Mouse (Mus musculus): ENCODE measurements at regions not wholly inside any gene's neighbourhood (a gene's known extent, or its start where the extent isn't known, plus 50 kb on each side); places are given as distances from the start of the nearest gene placed in this dataset.

GRCm38 (mm10) chr4:131415453-131415852 lies 422.6 kb downstream of the Ptpru start:
- 78% methylated on average over 5 of the region's 5 CpGs for WGBS
- no peak overlapping the region for H3K27ac ChIP-seq (replicated peaks)
- H3K27me3 ChIP-seq, result 0 out of 2 replicates have a peak, but pooled peaks cover 4% of the 10 kb centered on the region
- no peak overlapping the region for H3K9ac ChIP-seq (replicated peaks)
- no peaks in the 10 kb centered on the region for H3K9me3 ChIP-seq
- H3K4me1 ChIP-seq, result peaks cover 15% of the 10 kb centered on the region
- no peaks in the 10 kb centered on the region for H3K36me3 ChIP-seq
- no peak overlapping the region for H3K4me3 ChIP-seq
- ATAC-seq (ENCODE audit: low FRiP score, low read depth), result no peak
- H3K4me2 ChIP-seq (replicated peaks), result no peak overlapping the region

DNA sequence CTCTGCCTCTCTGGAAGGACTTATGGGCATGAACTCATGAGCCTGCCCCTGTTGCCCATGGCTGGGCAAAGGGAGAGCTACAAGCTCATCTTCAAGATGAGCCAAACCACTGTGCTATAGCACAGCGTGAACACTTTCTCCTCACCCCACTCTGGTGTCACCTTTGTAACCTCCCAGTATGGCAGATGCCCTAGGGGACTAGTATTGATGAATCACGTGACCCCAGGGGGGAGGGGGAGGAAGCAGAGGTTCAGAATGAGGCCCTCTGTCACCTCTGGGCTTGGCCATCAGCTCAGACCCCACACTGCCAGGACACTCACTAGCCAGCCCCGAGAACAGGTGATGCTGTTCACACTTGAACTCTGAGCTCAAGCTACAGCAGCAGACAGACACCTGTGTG lies 421.9 kb downstream of the Ptpru start:
- peaks cover 15% of the 10 kb centered on the region for H3K4me1 ChIP-seq
- H3K4me3 ChIP-seq, result no peak overlapping the region
- H3K9ac ChIP-seq (replicated peaks), result no peak overlapping the region
- no peaks in the 10 kb centered on the region for H3K36me3 ChIP-seq
- no peak overlapping the region for H3K4me2 ChIP-seq (replicated peaks)
- WGBS, result 56% methylated on average over 3 of the region's 3 CpGs
- ATAC-seq (ENCODE audit: low FRiP score, low read depth), result no peak
- no peaks in the 10 kb centered on the region for H3K27me3 ChIP-seq
- no peak overlapping the region for H3K27ac ChIP-seq (replicated peaks)
- H3K9me3 ChIP-seq, result no peaks in the 10 kb centered on the region

DNA sequence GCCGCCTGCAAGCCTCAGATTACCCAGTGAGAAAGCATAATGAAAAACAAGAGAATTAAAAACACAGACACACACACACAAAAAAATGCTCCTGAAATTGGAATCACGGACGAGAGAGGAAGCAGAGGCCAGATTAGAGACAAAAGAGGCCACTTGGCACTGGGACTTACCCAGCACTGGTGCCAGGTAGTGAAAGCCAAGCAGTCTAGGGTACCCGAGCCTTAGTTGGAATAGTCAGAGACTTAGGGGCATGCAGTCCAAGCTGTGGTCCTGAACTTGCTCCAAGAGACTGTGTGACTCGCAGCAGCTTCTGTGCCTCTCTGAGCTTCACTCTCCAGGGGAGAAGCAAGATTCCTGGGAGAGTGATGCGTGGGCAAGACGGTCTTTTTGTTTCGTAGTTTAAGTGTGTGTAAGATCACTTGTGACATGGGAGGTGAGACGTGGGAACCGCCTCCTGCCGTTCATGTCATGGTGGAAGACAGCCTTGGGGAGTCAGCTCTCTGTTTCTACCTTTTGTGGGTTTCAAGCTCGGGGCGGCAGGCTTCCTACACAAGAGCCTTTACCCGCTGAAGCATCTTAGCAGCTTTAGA lies 420.8 kb downstream of the Ptpru start:
- H3K4me3 ChIP-seq, result no peak overlapping the region
- WGBS, result 81% methylated on average over 14 of the region's 14 CpGs
- no peaks in the 10 kb centered on the region for H3K27me3 ChIP-seq
- peaks cover 7% of the 10 kb centered on the region; the same call in 1 of the 2 replicates for H3K4me1 ChIP-seq
- no peak overlapping the region for H3K4me2 ChIP-seq (replicated peaks)
- H3K36me3 ChIP-seq, result no peaks in the 10 kb centered on the region
- no peaks in the 10 kb centered on the region for H3K9me3 ChIP-seq
- H3K27ac ChIP-seq (replicated peaks), result no peak overlapping the region
- H3K9ac ChIP-seq (replicated peaks), result no peak overlapping the region
- ATAC-seq (ENCODE audit: low FRiP score, low read depth), result no peak

GRCm38 (mm10) chr4:131425311-131425710 lies 412.8 kb downstream of the Ptpru start:
- WGBS, result 73% methylated on average over 11 of the region's 11 CpGs
- H3K9me3 ChIP-seq, result no peaks in the 10 kb centered on the region
- H3K27me3 ChIP-seq, result no peaks in the 10 kb centered on the region
- no peak overlapping the region for H3K27ac ChIP-seq (replicated peaks)
- H3K4me2 ChIP-seq (replicated peaks), result no peak overlapping the region
- H3K4me1 ChIP-seq, result peaks cover 12% of the 10 kb centered on the region
- no peak overlapping the region for H3K9ac ChIP-seq (replicated peaks)
- no peak for ATAC-seq (ENCODE audit: low FRiP score, low read depth)
- H3K36me3 ChIP-seq, result no peaks in the 10 kb centered on the region
- no peak overlapping the region for H3K4me3 ChIP-seq

- H3K36me3 ChIP-seq, result no peaks in the 10 kb centered on the region
- 92% methylated on average over 7 of the region's 7 CpGs for WGBS
- no peak overlapping the region for H3K9ac ChIP-seq (replicated peaks)
- H3K27ac ChIP-seq (replicated peaks), result no peak overlapping the region
- H3K4me1 ChIP-seq, result peaks cover 24% of the 10 kb centered on the region
- H3K9me3 ChIP-seq, result no peaks in the 10 kb centered on the region
- ATAC-seq (ENCODE audit: low FRiP score, low read depth), result no peak
- H3K4me3 ChIP-seq, result no peak overlapping the region
- no peaks in the 10 kb centered on the region for H3K27me3 ChIP-seq
- no peak overlapping the region for H3K4me2 ChIP-seq (replicated peaks)
Observed at GRCm38 (mm10) chr4:131427871-131428270, 410.2 kb downstream of the Ptpru start.

DNA sequence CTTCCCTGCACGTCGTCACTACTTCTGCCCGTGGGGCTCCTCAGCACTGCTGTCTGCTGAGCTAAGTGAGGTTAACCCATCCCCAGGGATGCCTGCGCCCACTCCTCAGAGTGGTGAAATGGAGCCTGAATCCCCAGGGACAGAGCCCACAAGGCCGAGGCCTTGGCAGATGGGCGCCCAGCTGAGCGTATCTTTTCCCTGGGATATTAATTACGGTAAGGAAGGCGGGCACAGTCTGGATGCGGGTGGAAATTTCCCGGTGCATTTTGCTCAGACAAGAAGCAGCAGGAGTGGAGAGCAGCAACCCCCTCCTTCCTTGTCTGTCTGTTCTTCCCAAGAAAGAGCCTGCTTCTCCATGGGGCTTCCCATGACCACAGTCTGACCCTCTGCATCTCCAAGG lies 408.7 kb downstream of the Ptpru start:
- H3K4me2 ChIP-seq (replicated peaks), result no peak overlapping the region
- no peaks in the 10 kb centered on the region for H3K27me3 ChIP-seq
- H3K9ac ChIP-seq (replicated peaks), result no peak overlapping the region
- no peak overlapping the region for H3K4me3 ChIP-seq
- H3K36me3 ChIP-seq, result no peaks in the 10 kb centered on the region
- peaks cover 31% of the 10 kb centered on the region for H3K4me1 ChIP-seq
- H3K27ac ChIP-seq (replicated peaks), result no peak overlapping the region
- 73% methylated on average over 11 of the region's 11 CpGs for WGBS
- no peaks in the 10 kb centered on the region for H3K9me3 ChIP-seq
- ATAC-seq (ENCODE audit: low FRiP score, low read depth), result no peak

GRCm38 (mm10) chr4:131430420-131430819 lies 407.7 kb downstream of the Ptpru start:
- no peak overlapping the region for H3K27ac ChIP-seq (replicated peaks)
- H3K9me3 ChIP-seq, result no peaks in the 10 kb centered on the region
- peaks cover 29% of the 10 kb centered on the region for H3K4me1 ChIP-seq
- WGBS, result 83% methylated on average over 1 of the region's 1 CpGs
- no peak overlapping the region for H3K4me3 ChIP-seq
- H3K27me3 ChIP-seq, result no peaks in the 10 kb centered on the region
- no peaks in the 10 kb centered on the region for H3K36me3 ChIP-seq
- no peak overlapping the region for H3K4me2 ChIP-seq (replicated peaks)
- no peak for ATAC-seq (ENCODE audit: low FRiP score, low read depth)
- H3K9ac ChIP-seq (replicated peaks), result no peak overlapping the region

- no peak overlapping the region for H3K27ac ChIP-seq (replicated peaks)
- 9% methylated on average over 5 of the region's 5 CpGs for WGBS
Observed at GRCm38 (mm10) chr4:131431188-131431587, 406.9 kb downstream of the Ptpru start.

GRCm38 (mm10) chr4:131432591-131433177 lies 405.4 kb downstream of the Ptpru start:
- no peaks in the 10 kb centered on the region for H3K9me3 ChIP-seq
- ATAC-seq (ENCODE audit: low FRiP score, low read depth), result peak; percentile 73
- H3K4me3 ChIP-seq, result no peak overlapping the region
- H3K27me3 ChIP-seq, result no peaks in the 10 kb centered on the region
- H3K36me3 ChIP-seq, result no peaks in the 10 kb centered on the region
- 0 out of 2 replicates have a peak overlapping the region, but pooled peaks have one; percentile 30 for H3K27ac ChIP-seq (replicated peaks)
- no peak overlapping the region for H3K4me2 ChIP-seq (replicated peaks)
- no peak overlapping the region for H3K9ac ChIP-seq (replicated peaks)
- 44% methylated on average over 13 of the region's 13 CpGs for WGBS
- H3K4me1 ChIP-seq, result peaks cover 36% of the 10 kb centered on the region

More at GRCm38 (mm10) chr4:131431188-131431587, 406.9 kb downstream of the Ptpru start:
- Histone ChIP-seq H3K4me2 (replicated peaks) (no peak overlapping the region), H3K27me3 (no peaks in the 10 kb centered on the region), H3K4me3 (no peak overlapping the region), H3K9ac (replicated peaks) (no peak overlapping the region), H3K9me3 (no peaks in the 10 kb centered on the region), H3K36me3 (no peaks in the 10 kb centered on the region), H3K4me1 (peaks cover 29% of the 10 kb centered on the region)
- no peak for ATAC-seq (ENCODE audit: low FRiP score, low read depth)

DNA sequence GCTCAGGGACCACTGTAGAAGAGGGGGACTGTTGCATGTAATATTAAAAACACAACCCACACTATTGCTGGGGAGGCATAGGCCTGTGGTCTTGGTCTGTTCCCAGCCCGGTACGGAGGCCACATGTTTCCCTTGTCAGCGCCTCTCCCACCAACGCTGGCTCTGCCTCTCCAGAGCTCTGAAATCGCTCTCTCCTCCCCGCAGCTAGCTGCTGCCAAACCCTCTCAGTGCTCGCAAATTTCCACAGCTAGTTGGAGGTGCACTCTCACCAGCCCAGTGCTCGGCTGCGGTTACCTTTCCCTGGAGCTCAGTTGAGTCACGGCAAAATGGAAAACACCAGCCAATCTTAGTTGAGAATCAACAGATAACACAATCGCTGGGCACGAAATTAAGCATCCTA lies 402.9 kb downstream of the Ptpru start:
- Histone ChIP-seq H3K9me3 (no peaks in the 10 kb centered on the region), H3K27ac (replicated peaks) (no peak overlapping the region), H3K4me2 (replicated peaks) (no peak overlapping the region), H3K9ac (replicated peaks) (no peak overlapping the region), H3K27me3 (no peaks in the 10 kb centered on the region), H3K4me3 (no peak overlapping the region), H3K36me3 (no peaks in the 10 kb centered on the region), H3K4me1 (peaks cover 31% of the 10 kb centered on the region)
- WGBS, result 89% methylated on average over 12 of the region's 12 CpGs
- no peak for ATAC-seq (ENCODE audit: low FRiP score, low read depth)

GRCm38 (mm10) chr4:131438403-131438802 lies 399.7 kb downstream of the Ptpru start:
- H3K36me3 ChIP-seq, result no peaks in the 10 kb centered on the region
- 83% methylated on average over 2 of the region's 2 CpGs for WGBS
- ATAC-seq (ENCODE audit: low FRiP score, low read depth), result no peak

GRCm38 (mm10) chr4:131438883-131439282 lies 399.2 kb downstream of the Ptpru start:
- no peak for ATAC-seq (ENCODE audit: low FRiP score, low read depth)
- Histone ChIP-seq H3K4me1 (peaks cover 12% of the 10 kb centered on the region; the same call in 1 of the 2 replicates), H3K27me3 (no peaks in the 10 kb centered on the region), H3K9me3 (no peaks in the 10 kb centered on the region), H3K4me3 (no peak overlapping the region), H3K9ac (replicated peaks) (no peak overlapping the region), H3K36me3 (no peaks in the 10 kb centered on the region), H3K4me2 (replicated peaks) (no peak overlapping the region), H3K27ac (replicated peaks) (no peak overlapping the region)
- WGBS, result 32% methylated on average over 2 of the region's 2 CpGs

More at GRCm38 (mm10) chr4:131438403-131438802, 399.7 kb downstream of the Ptpru start:
- H3K9me3 ChIP-seq, result no peaks in the 10 kb centered on the region
- no peaks in the 10 kb centered on the region for H3K27me3 ChIP-seq
- no peak overlapping the region for H3K27ac ChIP-seq (replicated peaks)
- peaks cover 14% of the 10 kb centered on the region; the same call in 1 of the 2 replicates for H3K4me1 ChIP-seq
- no peak overlapping the region for H3K4me3 ChIP-seq
- H3K9ac ChIP-seq (replicated peaks), result no peak overlapping the region
- no peak overlapping the region for H3K4me2 ChIP-seq (replicated peaks)
